Mouse (Mus musculus) intestine, postnatal 0 days (tissue): ENCODE measurements around the gene Mboat2. TPM values are rescaled to one million over a fixed set of nuclear protein-coding genes. Genes with fewer than 3 reads are reported as not detected.

Source experiments
- ATAC-seq: fragments of 200-750 bp; cut with Nextera tagmentation; 2 replicates; pipeline ENCODE4 v1.8.0; 2017; ENCODE audit warnings: mild to moderate bottlenecking, moderate TSS enrichment, moderate library complexity
- H3K27ac ChIP-seq: fragments of 300-500 bp; sonication (generic); 2 replicates; pipeline ENCODE4 v1.5.1; 2014; ENCODE audit warnings: mild to moderate bottlenecking, low read depth, low read length, moderate library complexity
- H3K27me3 ChIP-seq: fragments of 300-500 bp; sonication (generic); replicated peaks from 2 replicates; pipeline ENCODE4 v1.6.1; 2014; ENCODE audit warnings: low read length, mixed read lengths; ENCODE audit not compliant: control insufficient read depth, insufficient read depth
- H3K36me3 ChIP-seq: fragments of 300-500 bp; sonication (generic); 2 replicates; pipeline ENCODE4 v1.6.1; 2014; ENCODE audit warnings: mild to moderate bottlenecking, moderate library complexity; ENCODE audit not compliant: control insufficient read depth, insufficient read depth
- H3K4me1 ChIP-seq: fragments of 300-500 bp; sonication (generic); replicated peaks from 2 replicates; pipeline ENCODE4 v1.6.1; 2014; ENCODE audit warnings: antibody characterized with exemption, low read length, mixed read lengths; ENCODE audit not compliant: control insufficient read depth, insufficient read depth
- H3K4me2 ChIP-seq: fragments of 300-500 bp; sonication (generic); replicated peaks from 2 replicates; pipeline ENCODE4 v1.6.1; 2014; ENCODE audit warnings: low read depth, mild to moderate bottlenecking, moderate library complexity
- H3K4me3 ChIP-seq: fragments of 300-500 bp; sonication (generic); 2 replicates; pipeline ENCODE4 v1.5.1; 2014; ENCODE audit warnings: low read depth, low read length
- H3K9ac ChIP-seq: fragments of 300-500 bp; sonication (generic); 2 replicates; pipeline ENCODE4 v1.6.1; 2014; ENCODE audit warnings: mild to moderate bottlenecking, low read depth, low read length
- H3K9me3 ChIP-seq: fragments of 300-500 bp; sonication (generic); 2 replicates; pipeline ENCODE4 v1.6.1; 2016; ENCODE audit warnings: mixed run types; ENCODE audit not compliant: control insufficient read depth
- CTCF ChIP-seq: sonication (generic); IDR thresholded peaks from 2 replicates; pipeline ENCODE4 v1.5.1; 2016; ENCODE audit warnings: low read depth, mild to moderate bottlenecking, control low read depth, antibody characterized with exemption, moderate library complexity
- WGBS: fragments of 180-500 bp; shearing (Covaris S2); extraction: QIAGEN DNeasy Blood & Tissue Kit; methylation state at CpG from one replicate; pipeline ENCODE4 v1.1.7; 2014; 5-methylcytosine and 5-hydroxymethylcytosine counted together
- polyA plus RNA-seq: library from polyadenylated mRNA; unstranded; fragments of >200 nt; fragmentation: Nextera tagmentation; extraction: Ambion mirVana; gene quantifications from 2 replicates; pipeline ENCODE4 v1.2.1, GENCODE M21; 2015

Gene Mboat2
- polyA plus RNA-seq, 1 experiment from 2014 or later: 8.1 TPM

- Histone ChIP-seq H3K4me3 (no peak overlapping the region), H3K36me3 (no peaks in the 10 kb centered on the region), H3K27me3 (no peaks in the 10 kb centered on the region), H3K4me2 (no peak overlapping the region), H3K4me1 (no peaks in the 10 kb centered on the region), H3K9me3 (no peaks in the 10 kb centered on the region), H3K27ac (no peak overlapping the region), H3K9ac (no peak overlapping the region)
- no peak for ATAC-seq
- no peak for TF ChIP-seq CTCF
- WGBS: 63% methylated on average over 10 of the region's 10 CpGs
Measured at GRCm38 (mm10) chr12:24879613-24880029, 48.9 kb downstream of the Mboat2 start.

GRCm38 (mm10) chr12:24883279-24883678 lies 52.6 kb downstream of the Mboat2 start:
- Histone ChIP-seq H3K4me1 (no peaks in the 10 kb centered on the region), H3K36me3 (no peaks in the 10 kb centered on the region), H3K27ac (no peak overlapping the region), H3K4me3 (no peak overlapping the region), H3K9me3 (no peaks in the 10 kb centered on the region), H3K27me3 (no peaks in the 10 kb centered on the region), H3K9ac (no peak overlapping the region), H3K4me2 (no peak overlapping the region)
- TF ChIP-seq CTCF: no peak
- ATAC-seq: no peak
- WGBS: 91% methylated on average over 3 of the region's 3 CpGs

GRCm38 (mm10) chr12:24886800-24887199 lies 56.1 kb downstream of the Mboat2 start:
- H3K4me3 ChIP-seq: no peak overlapping the region
- no peaks in the 10 kb centered on the region for H3K4me1 ChIP-seq
- no peak overlapping the region for H3K27ac ChIP-seq
- H3K36me3 ChIP-seq: no peaks in the 10 kb centered on the region
- H3K9me3 ChIP-seq: no peaks in the 10 kb centered on the region
- no peaks in the 10 kb centered on the region for H3K27me3 ChIP-seq
- no peak overlapping the region for H3K4me2 ChIP-seq
- ATAC-seq: no peak
- H3K9ac ChIP-seq: no peak overlapping the region
- no peak for TF ChIP-seq CTCF

DNA sequence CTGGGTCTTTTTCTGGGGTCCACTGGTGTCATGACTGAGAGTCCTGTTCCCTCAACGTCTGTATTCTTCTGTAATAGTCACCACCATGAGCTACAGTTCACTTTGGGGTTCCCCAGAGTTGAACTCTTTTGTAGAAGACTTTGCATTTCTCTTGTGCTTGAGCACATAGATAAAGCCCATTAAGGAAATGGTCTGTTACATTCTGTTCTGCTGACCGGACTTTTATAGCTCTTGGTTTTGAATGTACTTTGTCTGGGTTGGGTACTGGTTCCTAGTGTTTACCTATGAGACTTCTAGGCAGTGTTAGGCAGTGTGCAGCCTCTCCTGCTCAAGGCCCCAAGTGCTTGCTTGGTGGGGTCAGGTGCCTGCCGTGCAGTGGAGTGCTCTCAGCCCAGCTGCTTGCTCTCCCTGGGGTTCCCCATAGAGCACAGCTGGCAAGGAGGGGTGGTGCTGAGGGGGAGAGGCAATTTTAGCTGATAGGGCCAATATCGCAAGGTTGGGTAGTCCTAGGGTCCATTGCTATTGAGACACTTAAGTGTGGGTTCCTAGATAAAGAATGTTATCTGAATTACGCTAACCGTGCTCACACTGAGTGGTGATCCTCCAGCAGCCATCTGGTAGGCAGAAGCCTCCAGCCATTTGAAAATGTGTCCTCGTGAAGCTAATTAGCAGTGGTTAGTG lies 58.8 kb downstream of the Mboat2 start:
- Histone ChIP-seq H3K4me1 (0 out of 2 replicates have a peak, but pooled peaks cover 4% of the 10 kb centered on the region), H3K27me3 (no peaks in the 10 kb centered on the region), H3K27ac (peak overlapping the region; percentile 87), H3K4me2 (peak overlapping the region; percentile 39), H3K9me3 (no peaks in the 10 kb centered on the region), H3K36me3 (no peaks in the 10 kb centered on the region), H3K4me3 (no peak overlapping the region), H3K9ac (0 out of 2 replicates have a peak overlapping the region, but pooled peaks have one; percentile 8)
- 34% methylated on average over 7 of the region's 7 CpGs for WGBS
- TF ChIP-seq CTCF: no peak
- peak; percentile 89 for ATAC-seq

DNA sequence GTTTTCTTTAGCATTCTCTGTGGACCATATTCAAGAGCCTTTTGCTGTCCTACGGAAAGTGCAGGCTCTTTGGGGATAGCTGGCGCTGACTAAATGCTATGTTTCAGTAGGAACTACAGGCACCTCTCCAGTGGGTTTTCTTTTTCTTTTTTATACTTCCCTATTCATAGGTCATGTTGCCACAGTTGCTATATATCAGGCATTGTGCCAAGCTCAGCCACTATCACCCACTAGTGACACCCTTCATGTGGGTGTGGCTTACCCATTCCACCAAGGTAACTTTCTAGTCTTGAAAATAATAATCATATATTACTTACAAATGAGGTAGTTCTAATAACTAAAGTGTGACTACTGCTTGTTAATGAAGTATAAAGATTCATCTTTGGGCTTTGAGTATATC lies 59.5 kb downstream of the Mboat2 start:
- peak overlapping the region; percentile 87 for H3K27ac ChIP-seq
- H3K9ac ChIP-seq: 0 out of 2 replicates have a peak overlapping the region, but pooled peaks have one; percentile 8
- H3K4me1 ChIP-seq: 0 out of 2 replicates have a peak, but pooled peaks cover 4% of the 10 kb centered on the region
- no peaks in the 10 kb centered on the region for H3K27me3 ChIP-seq
- TF ChIP-seq CTCF: no peak
- no peaks in the 10 kb centered on the region for H3K9me3 ChIP-seq
- no peak overlapping the region for H3K4me3 ChIP-seq
- H3K4me2 ChIP-seq: no peak overlapping the region
- ATAC-seq: peak; percentile 59
- WGBS: 72% methylated on average over 2 of the region's 2 CpGs
- no peaks in the 10 kb centered on the region for H3K36me3 ChIP-seq

DNA sequence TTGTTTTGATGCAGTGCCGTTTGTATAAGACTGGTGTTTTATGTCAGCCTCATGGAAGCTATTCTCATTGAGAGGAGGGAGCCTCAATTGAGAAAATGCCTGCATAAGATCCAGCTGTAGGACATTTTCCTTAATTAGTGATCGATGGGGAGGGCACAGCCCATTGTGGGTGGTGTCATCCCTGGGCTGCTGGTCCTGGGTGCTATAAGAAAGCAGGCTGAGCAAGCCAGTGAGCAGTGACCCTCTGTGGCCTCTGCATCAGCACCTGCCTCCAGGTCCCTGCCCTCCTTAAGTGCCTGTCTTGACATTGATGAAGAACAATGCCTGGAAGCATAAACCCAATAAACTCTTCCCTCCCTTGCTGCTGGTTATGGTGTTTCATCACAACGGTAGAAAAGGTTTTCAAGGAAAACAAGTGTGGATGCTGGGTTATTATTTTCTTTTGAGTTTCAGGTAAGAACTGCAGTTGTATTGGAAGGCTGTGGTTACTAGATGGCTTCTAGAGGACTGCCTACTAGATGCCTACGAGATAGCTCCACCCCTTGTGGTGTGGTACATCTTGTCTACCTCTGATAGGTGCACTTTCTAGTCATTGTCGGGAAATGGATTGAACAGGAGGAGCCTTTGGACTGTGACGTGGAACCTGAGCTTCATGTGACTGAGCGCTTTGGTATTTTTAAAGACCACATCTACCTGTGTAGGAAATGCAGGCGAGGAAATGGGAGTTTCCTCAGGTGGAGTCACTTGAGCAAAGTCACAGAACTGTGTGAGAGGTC lies 60.2 kb downstream of the Mboat2 start:
- H3K4me2 ChIP-seq: no peak overlapping the region
- H3K4me1 ChIP-seq: 0 out of 2 replicates have a peak, but pooled peaks cover 4% of the 10 kb centered on the region
- peak; percentile 72 for ATAC-seq
- no peaks in the 10 kb centered on the region for H3K36me3 ChIP-seq
- no peak overlapping the region for H3K4me3 ChIP-seq
- TF ChIP-seq CTCF: no peak
- H3K9me3 ChIP-seq: no peaks in the 10 kb centered on the region
- no peak overlapping the region for H3K9ac ChIP-seq
- peak overlapping the region; percentile 87 for H3K27ac ChIP-seq
- H3K27me3 ChIP-seq: no peaks in the 10 kb centered on the region
- 68% methylated on average over 8 of the region's 8 CpGs for WGBS
